Mouse (Mus musculus): ENCODE data around the gene Prkcd. TPM values are rescaled to one million over a fixed set of nuclear protein-coding genes. Genes with fewer than 3 reads are reported as not detected.

The Prkcd gene
- polyA plus RNA-seq, 1 experiment from 2014 or later, result 31.7 TPM

DNA sequence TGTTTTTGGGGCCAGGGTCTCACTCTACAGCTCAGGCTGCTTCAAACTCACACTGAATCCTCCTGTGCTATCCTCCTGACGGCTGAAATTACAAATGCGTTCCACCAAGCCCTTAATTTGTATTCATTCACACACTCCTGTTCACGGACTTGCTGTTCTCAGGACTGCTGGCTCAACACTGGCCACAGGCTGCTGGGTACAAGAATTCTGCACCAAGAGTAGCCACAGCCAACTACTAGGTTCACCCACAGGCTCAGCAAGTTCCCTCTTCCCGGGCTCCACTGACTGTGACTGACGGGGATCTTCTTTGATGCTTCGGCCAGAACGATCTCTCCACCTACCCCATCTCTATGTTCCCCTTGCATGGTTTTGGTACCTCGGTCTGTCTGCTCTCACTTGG is 23.7 kb upstream of the Prkcd start:
- 86% methylated on average over 8 of the region's 8 CpGs for WGBS
- Histone ChIP-seq H3K9me3 (no peaks in the 10 kb centered on the region), H3K4me1 (replicated peaks) (peaks cover 5% of the 10 kb centered on the region), H3K36me3 (no peaks in the 10 kb centered on the region), H3K27me3 (0 out of 2 replicates have a peak, but pooled peaks cover 3% of the 10 kb centered on the region), H3K9ac (no peak overlapping the region), H3K27ac (no peak overlapping the region), H3K4me3 (no peak overlapping the region), H3K4me2 (no peak overlapping the region)
- no peak for ATAC-seq (ENCODE audit: low FRiP score)

DNA sequence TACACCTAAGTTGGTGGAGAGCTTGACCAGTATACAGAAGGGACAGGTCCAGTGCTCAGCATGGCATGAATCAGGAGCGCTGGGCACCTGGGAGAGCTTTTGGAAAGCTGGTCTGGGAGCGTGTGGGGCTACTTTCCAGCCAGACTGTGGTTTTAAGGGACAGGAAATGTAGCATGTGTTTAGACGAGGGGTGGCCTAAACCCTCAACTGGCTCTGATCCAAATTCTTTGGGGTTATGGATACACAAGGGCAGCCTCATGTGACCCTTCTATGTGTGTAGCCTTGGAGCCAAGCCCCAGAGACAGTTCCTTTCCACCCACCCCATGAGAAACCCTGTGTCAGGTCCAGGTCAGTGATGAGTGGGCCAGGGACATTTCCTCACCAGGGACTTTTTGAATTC is 22.5 kb upstream of the Prkcd start:
- 68% methylated on average over 3 of the region's 3 CpGs for WGBS

DNA sequence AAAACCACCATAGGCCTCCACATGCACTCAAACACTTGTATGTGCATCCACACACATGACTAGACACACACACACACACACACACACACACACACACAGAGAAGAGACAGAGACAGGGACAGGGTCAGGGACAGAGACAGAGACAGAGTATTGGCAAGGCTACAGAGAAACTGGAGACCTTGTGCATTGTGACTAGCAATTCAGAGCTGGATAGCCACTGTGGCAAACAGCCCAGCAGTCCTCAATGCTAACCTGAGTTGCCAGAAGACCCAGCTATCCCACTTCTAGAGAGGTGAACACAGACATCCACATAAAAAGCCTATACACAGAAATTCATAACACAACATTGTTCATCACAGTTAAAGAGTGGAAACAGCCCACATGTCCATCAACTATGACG is 20.5 kb upstream of the Prkcd start:
- Histone ChIP-seq H3K9me3 (no peaks in the 10 kb centered on the region), H3K36me3 (no peaks in the 10 kb centered on the region), H3K27me3 (no peaks in the 10 kb centered on the region), H3K4me1 (replicated peaks) (0 out of 2 replicates have a peak, but pooled peaks cover 4% of the 10 kb centered on the region), H3K9ac (no peak overlapping the region), H3K4me3 (no peak overlapping the region), H3K4me2 (no peak overlapping the region), H3K27ac (no peak overlapping the region)
- ATAC-seq (ENCODE audit: low FRiP score), result no peak
- 90% methylated on average over 1 of the region's 1 CpGs for WGBS

More for the DNA sequence above, 22.5 kb upstream of the Prkcd start:
- Histone ChIP-seq H3K9ac (no peak overlapping the region), H3K27me3 (0 out of 2 replicates have a peak, but pooled peaks cover 3% of the 10 kb centered on the region), H3K36me3 (no peaks in the 10 kb centered on the region), H3K4me1 (replicated peaks) (0 out of 2 replicates have a peak, but pooled peaks cover 4% of the 10 kb centered on the region), H3K9me3 (no peaks in the 10 kb centered on the region), H3K27ac (no peak overlapping the region), H3K4me2 (no peak overlapping the region), H3K4me3 (no peak overlapping the region)
- ATAC-seq (ENCODE audit: low FRiP score), result no peak

DNA sequence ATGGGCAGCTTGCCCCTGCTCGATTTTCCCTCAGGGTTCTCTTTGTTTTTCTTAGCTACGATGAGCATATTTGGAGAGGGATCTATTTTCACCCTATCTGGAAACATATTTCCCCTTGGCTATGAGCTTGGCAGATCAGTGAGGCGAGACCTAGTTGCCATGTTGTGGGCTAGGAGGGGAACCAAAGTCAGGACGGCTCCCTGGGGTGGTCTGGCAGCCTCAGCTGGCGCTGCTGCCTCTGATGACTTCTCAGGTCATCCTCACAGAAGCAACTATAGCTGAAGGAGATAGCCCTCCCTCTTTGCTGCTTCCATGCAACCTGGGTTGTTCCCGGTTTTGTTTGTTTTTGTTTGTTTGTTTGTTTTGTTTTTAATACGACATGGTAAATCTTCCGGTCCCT is 19.1 kb upstream of the Prkcd start:
- Histone ChIP-seq H3K27me3 (no peaks in the 10 kb centered on the region), H3K4me3 (no peak overlapping the region), H3K9ac (no peak overlapping the region), H3K4me1 (replicated peaks) (0 out of 2 replicates have a peak, but pooled peaks cover 4% of the 10 kb centered on the region), H3K4me2 (no peak overlapping the region), H3K36me3 (no peaks in the 10 kb centered on the region), H3K9me3 (no peaks in the 10 kb centered on the region), H3K27ac (no peak overlapping the region)
- 66% methylated on average over 8 of the region's 8 CpGs for WGBS
- no peak for ATAC-seq (ENCODE audit: low FRiP score)

DNA sequence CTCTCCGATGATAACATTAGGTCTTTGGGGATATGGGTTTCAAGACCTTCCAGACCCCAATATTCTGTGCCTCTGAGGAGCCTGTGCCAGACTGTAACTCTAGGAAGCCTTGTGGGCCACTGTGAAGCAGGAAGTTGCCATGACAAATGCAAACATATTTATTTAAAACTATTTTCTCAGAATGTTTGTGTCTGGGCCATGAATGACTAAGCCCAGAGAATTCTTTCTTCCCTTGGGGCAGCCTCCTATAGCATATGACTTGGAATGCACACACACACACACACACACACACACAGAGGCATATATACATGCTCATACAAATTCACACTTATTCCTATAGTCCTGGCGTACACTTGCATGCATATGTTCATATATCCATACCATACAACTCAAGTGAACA is 18.0 kb upstream of the Prkcd start:
- WGBS, result 95% methylated on average over 2 of the region's 2 CpGs
- ATAC-seq (ENCODE audit: low FRiP score), result no peak
- no peak overlapping the region for H3K4me3 ChIP-seq
- H3K4me1 ChIP-seq (replicated peaks), result 0 out of 2 replicates have a peak, but pooled peaks cover 4% of the 10 kb centered on the region
- no peak overlapping the region for H3K27ac ChIP-seq
- H3K27me3 ChIP-seq, result no peaks in the 10 kb centered on the region
- no peaks in the 10 kb centered on the region for H3K36me3 ChIP-seq
- H3K9me3 ChIP-seq, result no peaks in the 10 kb centered on the region
- H3K9ac ChIP-seq, result no peak overlapping the region
- H3K4me2 ChIP-seq, result no peak overlapping the region

DNA sequence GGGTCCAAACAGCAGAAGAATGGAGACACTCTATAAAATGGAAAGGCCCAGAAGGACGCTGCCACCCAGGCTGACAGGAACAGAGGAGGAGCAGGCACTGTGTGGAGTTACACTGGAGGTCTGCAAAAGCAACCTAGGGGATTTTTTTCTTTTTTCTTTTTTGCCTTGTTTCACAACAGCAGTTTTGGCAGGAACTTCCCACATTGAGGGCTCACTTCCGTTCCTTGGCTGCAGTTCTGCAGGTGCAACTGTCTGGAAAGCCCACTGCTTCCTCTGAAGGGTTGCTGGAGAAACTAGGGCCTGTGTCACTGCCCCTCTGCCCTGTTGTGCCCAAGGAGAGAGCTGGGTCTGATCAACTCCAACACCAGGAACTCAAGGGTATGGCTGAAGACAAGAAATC is 15.7 kb upstream of the Prkcd start:
- WGBS, result 76% methylated on average over 2 of the region's 2 CpGs
- Histone ChIP-seq H3K4me2 (no peak overlapping the region), H3K27ac (no peak overlapping the region), H3K4me1 (replicated peaks) (0 out of 2 replicates have a peak, but pooled peaks cover 4% of the 10 kb centered on the region), H3K27me3 (no peaks in the 10 kb centered on the region), H3K9ac (no peak overlapping the region), H3K9me3 (no peaks in the 10 kb centered on the region), H3K36me3 (no peaks in the 10 kb centered on the region), H3K4me3 (no peak overlapping the region)
- ATAC-seq (ENCODE audit: low FRiP score), result no peak

DNA sequence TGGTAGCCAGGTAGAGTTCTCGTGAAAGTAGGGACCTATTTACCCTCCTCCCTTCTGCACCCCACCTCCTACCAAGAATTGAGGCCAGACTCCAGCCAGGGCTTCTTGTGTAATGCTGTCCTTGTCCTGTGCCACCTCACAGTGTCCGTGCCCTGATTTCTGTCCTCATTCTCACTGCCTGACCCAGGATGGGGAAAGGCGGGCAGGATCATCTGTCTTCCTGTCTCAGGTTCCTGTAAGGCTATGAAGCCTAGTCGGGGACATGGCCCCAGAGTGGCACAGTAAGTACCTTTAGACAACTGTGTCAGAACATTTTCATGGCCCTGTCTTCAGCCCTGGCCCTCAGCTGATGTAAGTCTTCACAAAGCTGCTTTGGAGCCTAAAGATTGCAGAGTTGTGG is 12.7 kb upstream of the Prkcd start:
- no peaks in the 10 kb centered on the region for H3K27me3 ChIP-seq
- no peak for ATAC-seq (ENCODE audit: low FRiP score)
- no peak overlapping the region for H3K4me2 ChIP-seq
- H3K9ac ChIP-seq, result no peak overlapping the region
- WGBS, result 81% methylated on average over 4 of the region's 4 CpGs
- H3K4me3 ChIP-seq, result no peak overlapping the region
- no peaks in the 10 kb centered on the region for H3K36me3 ChIP-seq
- H3K27ac ChIP-seq, result no peak overlapping the region
- no peaks in the 10 kb centered on the region for H3K9me3 ChIP-seq
- no peaks in the 10 kb centered on the region for H3K4me1 ChIP-seq (replicated peaks)

DNA sequence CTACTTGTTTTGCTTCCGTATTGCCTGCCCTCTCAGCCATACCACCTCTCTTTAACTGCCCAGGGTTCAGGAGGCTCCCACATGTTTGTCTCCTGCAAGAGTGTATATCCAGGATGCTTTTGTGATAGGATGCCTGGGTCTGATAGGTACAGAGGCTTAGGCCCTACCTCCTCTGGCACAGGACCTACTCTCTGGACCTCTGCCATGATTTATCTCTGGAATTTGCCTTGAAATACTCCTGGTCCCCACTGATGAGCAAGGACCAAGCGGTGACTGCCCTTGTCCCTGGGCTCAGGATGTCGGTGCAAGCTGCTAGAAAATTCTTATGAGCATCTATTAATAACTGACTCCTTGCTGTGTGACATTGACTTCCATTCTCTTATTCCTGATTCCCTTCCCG is 12.0 kb upstream of the Prkcd start:
- Histone ChIP-seq H3K4me1 (replicated peaks) (no peaks in the 10 kb centered on the region), H3K4me2 (no peak overlapping the region), H3K36me3 (no peaks in the 10 kb centered on the region), H3K9ac (no peak overlapping the region), H3K4me3 (no peak overlapping the region), H3K27ac (no peak overlapping the region), H3K27me3 (no peaks in the 10 kb centered on the region), H3K9me3 (no peaks in the 10 kb centered on the region)
- 88% methylated on average over 4 of the region's 4 CpGs for WGBS
- no peak for ATAC-seq (ENCODE audit: low FRiP score)

DNA sequence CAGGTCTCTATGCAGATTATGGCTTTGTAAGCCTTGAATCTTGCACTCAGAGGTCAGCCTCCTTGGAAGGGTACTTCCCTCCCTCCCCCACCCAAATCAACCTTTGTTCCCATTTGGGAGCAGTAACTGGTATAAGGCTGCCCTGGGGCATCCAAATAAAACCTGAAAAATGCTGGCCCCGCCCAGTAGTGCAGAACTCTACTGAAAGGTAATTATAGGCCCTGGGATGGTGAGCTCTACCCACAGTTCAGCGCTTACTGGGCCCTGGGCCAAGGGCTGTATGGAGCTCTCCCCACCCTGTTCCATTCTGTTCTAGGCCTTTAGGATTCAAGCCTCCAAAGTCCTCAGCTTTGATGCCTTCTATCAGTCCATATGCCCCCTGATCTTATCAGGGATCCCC is 11.1 kb upstream of the Prkcd start:
- no peak for ATAC-seq (ENCODE audit: low FRiP score)
- H3K9me3 ChIP-seq, result no peaks in the 10 kb centered on the region
- 0 out of 2 replicates have a peak, but pooled peaks cover 5% of the 10 kb centered on the region for H3K4me1 ChIP-seq (replicated peaks)
- H3K9ac ChIP-seq, result no peak overlapping the region
- H3K4me3 ChIP-seq, result no peak overlapping the region
- WGBS, result 86% methylated on average over 2 of the region's 2 CpGs
- no peaks in the 10 kb centered on the region for H3K36me3 ChIP-seq
- no peak overlapping the region for H3K27ac ChIP-seq
- no peaks in the 10 kb centered on the region for H3K27me3 ChIP-seq
- no peak overlapping the region for H3K4me2 ChIP-seq

DNA sequence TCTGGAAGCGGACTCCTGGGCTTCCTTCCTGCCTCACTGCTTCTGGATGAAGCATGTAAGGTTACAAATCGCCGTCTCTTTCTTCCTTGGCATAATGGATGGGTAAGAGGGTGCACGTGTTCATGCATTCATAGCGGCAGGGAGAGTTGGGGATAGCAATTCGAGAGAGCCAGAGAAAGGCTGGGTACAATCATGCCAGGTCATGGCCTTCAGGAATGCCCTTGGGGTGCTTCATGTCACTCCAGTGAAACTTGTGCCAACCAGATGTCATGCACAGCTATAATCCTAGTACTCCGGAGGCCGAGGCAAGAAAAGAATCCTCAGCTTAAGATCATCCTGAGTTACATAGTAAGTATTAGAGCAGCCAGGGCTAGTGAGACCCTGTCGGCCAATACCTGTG is 10.5 kb upstream of the Prkcd start:
- no peak for ATAC-seq (ENCODE audit: low FRiP score)
- 84% methylated on average over 9 of the region's 9 CpGs for WGBS
- H3K4me3 ChIP-seq, result no peak overlapping the region
- H3K9ac ChIP-seq, result no peak overlapping the region
- no peaks in the 10 kb centered on the region for H3K27me3 ChIP-seq
- no peak overlapping the region for H3K4me2 ChIP-seq
- H3K36me3 ChIP-seq, result no peaks in the 10 kb centered on the region
- no peaks in the 10 kb centered on the region for H3K9me3 ChIP-seq
- H3K27ac ChIP-seq, result no peak overlapping the region
- H3K4me1 ChIP-seq (replicated peaks), result peaks cover 8% of the 10 kb centered on the region; the same call in 1 of the 2 replicates

DNA sequence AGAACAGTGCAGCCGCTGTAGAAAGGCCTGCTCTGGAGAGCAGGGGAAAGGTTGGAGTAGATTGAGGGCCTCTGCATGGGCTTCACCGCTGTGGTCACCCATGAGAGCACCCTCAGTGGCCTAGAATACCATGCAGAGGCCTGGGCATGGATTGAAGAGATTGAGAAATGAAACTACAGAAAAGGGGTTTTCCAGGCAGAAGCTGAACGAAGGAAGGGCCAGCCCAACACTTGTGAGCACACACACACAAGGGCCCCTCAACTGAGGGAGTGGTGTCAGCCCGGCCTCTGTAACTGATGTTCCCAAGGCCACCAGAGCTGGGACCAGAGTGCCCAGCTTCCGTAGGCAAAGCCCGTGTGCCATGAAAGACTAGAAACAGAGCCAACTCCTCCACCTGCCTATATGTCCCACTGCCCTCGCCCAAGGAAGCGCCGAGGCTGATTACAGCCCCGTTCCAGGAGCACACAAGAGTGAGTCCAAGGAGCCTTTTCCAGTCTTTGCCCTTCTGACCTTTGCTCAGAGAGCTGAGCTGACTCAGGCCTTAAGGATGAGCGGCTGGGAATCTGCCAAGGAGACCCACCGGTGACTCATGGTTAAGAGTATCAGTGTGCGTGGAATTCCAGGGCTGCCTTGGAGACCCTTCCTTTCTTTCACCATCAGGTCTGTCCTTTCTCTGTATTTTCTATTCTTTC is 9.4 kb upstream of the Prkcd start:
- no peak overlapping the region for H3K27ac ChIP-seq
- H3K36me3 ChIP-seq, result no peaks in the 10 kb centered on the region
- H3K9ac ChIP-seq, result no peak overlapping the region
- WGBS, result 87% methylated on average over 13 of the region's 13 CpGs
- H3K27me3 ChIP-seq, result no peaks in the 10 kb centered on the region
- no peaks in the 10 kb centered on the region for H3K9me3 ChIP-seq
- H3K4me2 ChIP-seq, result no peak overlapping the region
- no peak overlapping the region for H3K4me3 ChIP-seq
- H3K4me1 ChIP-seq (replicated peaks), result peaks cover 9% of the 10 kb centered on the region; the same call in 1 of the 2 replicates
- ATAC-seq (ENCODE audit: low FRiP score), result no peak

DNA sequence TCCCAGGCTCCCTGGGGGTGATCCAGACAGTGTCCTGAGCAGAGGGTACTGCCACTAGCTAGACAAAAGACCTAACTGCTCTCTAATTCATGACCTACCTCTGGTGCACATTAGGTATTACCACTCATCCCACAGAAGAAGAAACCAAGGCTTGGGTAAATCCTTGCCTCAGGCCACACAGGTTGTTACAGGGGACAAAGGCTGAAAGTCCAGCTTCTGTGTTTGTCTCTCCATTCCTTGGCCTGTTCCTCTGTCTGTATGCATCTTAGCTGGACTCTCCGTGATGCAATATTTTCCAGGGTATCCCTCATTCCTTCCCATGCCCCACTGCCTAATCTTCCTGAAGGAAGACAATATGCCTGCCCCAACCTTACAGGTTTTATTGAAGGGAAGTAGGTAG is 8.4 kb upstream of the Prkcd start:
- peaks cover 9% of the 10 kb centered on the region; the same call in 1 of the 2 replicates for H3K4me1 ChIP-seq (replicated peaks)
- no peaks in the 10 kb centered on the region for H3K27me3 ChIP-seq
- 94% methylated on average over 1 of the region's 1 CpGs for WGBS

DNA sequence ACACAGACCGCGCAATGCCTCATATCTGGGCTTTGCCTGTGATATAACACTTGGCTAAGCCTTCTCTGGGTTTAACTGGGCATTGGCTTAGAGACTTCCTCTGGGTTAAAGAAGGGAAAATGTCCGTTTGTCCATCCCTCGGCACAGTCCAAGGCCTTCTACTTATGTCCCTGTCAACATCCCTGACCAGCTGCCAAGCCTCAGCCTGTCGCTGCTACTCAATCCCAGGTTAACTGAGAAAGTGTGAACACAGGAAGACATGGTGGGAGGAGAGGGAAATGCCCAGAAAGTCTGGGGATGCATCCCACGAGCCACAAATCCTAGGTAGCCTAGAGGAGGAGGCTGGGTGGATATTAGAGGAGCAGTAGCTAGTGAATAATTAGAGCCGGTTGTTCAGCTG is 7.7 kb upstream of the Prkcd start:
- H3K4me3 ChIP-seq, result no peak overlapping the region
- H3K27me3 ChIP-seq, result no peaks in the 10 kb centered on the region
- 82% methylated on average over 7 of the region's 7 CpGs for WGBS
- no peaks in the 10 kb centered on the region for H3K36me3 ChIP-seq
- no peaks in the 10 kb centered on the region for H3K9me3 ChIP-seq
- H3K9ac ChIP-seq, result no peak overlapping the region
- H3K4me1 ChIP-seq (replicated peaks), result peaks cover 9% of the 10 kb centered on the region; the same call in 1 of the 2 replicates
- no peak overlapping the region for H3K27ac ChIP-seq
- no peak overlapping the region for H3K4me2 ChIP-seq
- no peak for ATAC-seq (ENCODE audit: low FRiP score)

More for the DNA sequence above, 8.4 kb upstream of the Prkcd start:
- no peak for ATAC-seq (ENCODE audit: low FRiP score)
- H3K9ac ChIP-seq, result no peak overlapping the region
- H3K36me3 ChIP-seq, result no peaks in the 10 kb centered on the region
- no peaks in the 10 kb centered on the region for H3K9me3 ChIP-seq
- no peak overlapping the region for H3K4me2 ChIP-seq
- H3K27ac ChIP-seq, result no peak overlapping the region
- no peak overlapping the region for H3K4me3 ChIP-seq
